Mouse (Mus musculus) stomach, embryonic 15.5 days (tissue): ENCODE data around the gene Zfp277. TPM values are rescaled to one million over a fixed set of nuclear protein-coding genes. Genes with fewer than 3 reads are reported as not detected.

ENCODE experiments used
- ATAC-seq: fragments of 200-750 bp; cut with Nextera tagmentation; 2 replicates; pipeline ENCODE4 v1.8.0; 2017; ENCODE audit warnings: low read depth, moderate number of reproducible peaks, moderate TSS enrichment; ENCODE audit not compliant: insufficient read depth, low FRiP score
- H3K27ac ChIP-seq: fragments of 300-500 bp; sonication (generic); 2 replicates; pipeline ENCODE4 v1.5.1; 2015; ENCODE audit warnings: mild to moderate bottlenecking, inconsistent platforms
- H3K27me3 ChIP-seq: fragments of 300-500 bp; sonication (generic); replicated peaks from 2 replicates; pipeline ENCODE4 v1.6.1; 2015; ENCODE audit warnings: inconsistent platforms
- H3K36me3 ChIP-seq: fragments of 300-500 bp; sonication (generic); 2 replicates; pipeline ENCODE4 v1.6.1; 2015; ENCODE audit warnings: inconsistent platforms
- H3K4me1 ChIP-seq: fragments of 300-500 bp; sonication (generic); 2 replicates; pipeline ENCODE4 v1.6.1; 2015; ENCODE audit warnings: inconsistent platforms
- H3K4me2 ChIP-seq: fragments of 300-500 bp; sonication (generic); 2 replicates; pipeline ENCODE4 v1.6.1; 2015; ENCODE audit warnings: mild to moderate bottlenecking, inconsistent platforms
- H3K4me3 ChIP-seq: fragments of 300-500 bp; sonication (generic); replicated peaks from 2 replicates; pipeline ENCODE4 v1.5.1; 2015; ENCODE audit warnings: inconsistent platforms
- H3K9ac ChIP-seq: fragments of 300-500 bp; sonication (generic); 2 replicates; pipeline ENCODE4 v1.6.1; 2015; ENCODE audit warnings: inconsistent platforms
- H3K9me3 ChIP-seq: fragments of 300-500 bp; sonication (generic); 2 replicates; pipeline ENCODE4 v1.6.1; 2016; ENCODE audit warnings: inconsistent platforms
- WGBS: fragments of 180-500 bp; shearing (Covaris S2); methylation state at CpG from one replicate; pipeline ENCODE4 v1.1.7; 2015; 5-methylcytosine and 5-hydroxymethylcytosine counted together
- polyA plus RNA-seq: library from polyadenylated mRNA; unstranded; fragments of >200 nt; fragmentation: Nextera tagmentation; extraction: Ambion mirVana; gene quantifications from 2 replicates; pipeline ENCODE4 v1.2.1, GENCODE M21; 2015

Gene Zfp277
- polyA plus RNA-seq, 1 experiment from 2014 or later, result 32.4 TPM

DNA sequence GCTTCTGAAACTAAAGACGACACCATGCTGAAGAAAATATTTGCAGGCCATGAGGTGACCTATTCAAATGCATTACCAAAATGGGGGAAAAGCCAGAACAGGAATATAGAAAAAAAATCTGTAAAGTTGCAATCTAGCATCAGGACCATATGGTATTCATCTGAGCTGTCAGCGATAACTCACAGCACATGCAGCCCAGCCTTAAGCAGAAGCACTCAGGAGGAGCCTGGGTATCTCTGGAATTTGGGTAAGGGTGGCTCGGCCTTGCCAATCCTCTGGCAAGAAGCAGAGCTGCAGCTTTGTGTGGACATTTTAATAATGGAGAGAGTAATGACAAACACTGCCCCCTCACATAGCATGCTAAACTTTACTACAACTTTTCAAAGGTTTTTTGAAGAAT, 15.7 kb downstream of the Zfp277 start:
- Histone ChIP-seq H3K4me1 (0 out of 2 replicates have a peak, but pooled peaks cover 3% of the 10 kb centered on the region), H3K9me3 (no peaks in the 10 kb centered on the region), H3K4me2 (no peak overlapping the region), H3K27me3 (no peaks in the 10 kb centered on the region), H3K27ac (no peak overlapping the region), H3K36me3 (no peaks in the 10 kb centered on the region), H3K4me3 (no peak overlapping the region), H3K9ac (no peak overlapping the region)
- WGBS, result 37% methylated on average over 3 of the region's 3 CpGs
- ATAC-seq, result no peak

DNA sequence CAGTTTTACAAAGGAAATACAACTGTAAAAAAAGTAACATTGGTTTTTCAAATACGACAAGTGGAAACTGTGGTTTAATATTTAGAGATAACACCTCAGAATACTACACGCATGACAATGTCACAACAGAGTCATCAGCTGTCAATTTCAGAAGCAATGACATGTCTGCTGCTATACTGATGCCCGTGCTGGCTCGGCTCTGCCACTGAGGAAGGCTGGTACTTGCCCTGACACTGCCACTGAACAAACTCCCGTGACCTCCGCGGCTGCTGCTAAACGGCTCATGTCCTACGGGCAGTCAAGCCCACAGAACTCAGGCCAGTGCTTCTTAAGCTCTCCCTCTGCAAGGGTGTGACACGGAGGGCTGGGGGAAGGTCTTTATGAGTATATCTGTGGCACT, 18.1 kb downstream of the Zfp277 start:
- H3K9ac ChIP-seq, result no peak overlapping the region
- 84% methylated on average over 10 of the region's 10 CpGs for WGBS

DNA sequence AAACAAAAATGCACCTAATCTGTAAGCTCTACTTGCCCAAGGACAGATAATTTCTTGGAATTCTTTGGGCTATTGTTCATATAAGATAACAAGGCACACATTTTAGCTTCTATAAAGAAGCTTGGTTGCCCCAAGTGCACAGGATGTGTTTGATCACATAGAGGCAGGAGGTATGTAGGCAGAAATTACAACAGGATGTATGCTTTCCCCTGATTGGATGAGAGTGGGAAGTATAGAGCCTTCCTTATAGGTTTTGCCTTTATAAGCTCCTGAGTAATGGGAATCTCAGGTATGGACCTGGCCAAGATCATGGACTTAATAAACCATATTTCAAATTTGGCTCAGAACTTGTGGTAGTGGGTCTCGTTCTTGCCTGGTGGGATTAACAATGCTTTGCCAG, 20.7 kb downstream of the Zfp277 start:
- H3K4me1 ChIP-seq, result no peaks in the 10 kb centered on the region
- H3K27ac ChIP-seq, result no peak overlapping the region
- no peaks in the 10 kb centered on the region for H3K36me3 ChIP-seq
- WGBS, result 93% methylated on average over 1 of the region's 1 CpGs
- H3K4me3 ChIP-seq, result no peak overlapping the region
- no peak for ATAC-seq
- no peaks in the 10 kb centered on the region for H3K27me3 ChIP-seq
- no peak overlapping the region for H3K9ac ChIP-seq
- no peaks in the 10 kb centered on the region for H3K9me3 ChIP-seq
- H3K4me2 ChIP-seq, result no peak overlapping the region

More for the DNA sequence above, 18.1 kb downstream of the Zfp277 start:
- H3K4me1 ChIP-seq, result 0 out of 2 replicates have a peak, but pooled peaks cover 3% of the 10 kb centered on the region
- H3K36me3 ChIP-seq, result no peaks in the 10 kb centered on the region
- no peak for ATAC-seq
- no peaks in the 10 kb centered on the region for H3K27me3 ChIP-seq
- no peak overlapping the region for H3K27ac ChIP-seq
- H3K4me3 ChIP-seq, result no peak overlapping the region
- H3K9me3 ChIP-seq, result no peaks in the 10 kb centered on the region
- H3K4me2 ChIP-seq, result no peak overlapping the region

DNA sequence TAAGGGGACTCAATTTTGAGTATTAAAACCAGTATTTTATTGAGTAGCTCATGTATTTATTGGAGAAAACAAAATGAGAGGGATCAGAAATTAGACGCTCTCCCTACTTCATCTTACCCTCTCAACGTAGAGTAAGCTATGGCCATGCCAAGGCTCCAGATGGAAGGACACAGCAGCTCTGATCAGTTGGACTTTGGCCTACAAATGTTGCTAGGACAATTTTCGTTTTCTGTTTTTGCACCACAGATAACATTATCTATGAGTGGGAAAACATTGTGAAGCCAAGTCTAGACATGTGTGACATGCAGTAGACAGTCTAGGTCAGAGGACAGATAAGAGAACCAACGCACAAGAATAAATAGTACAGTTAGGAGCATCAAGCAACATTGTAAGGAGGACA, 28.4 kb downstream of the Zfp277 start:
- ATAC-seq, result no peak
- H3K4me1 ChIP-seq, result no peaks in the 10 kb centered on the region
- no peak overlapping the region for H3K4me3 ChIP-seq
- no peak overlapping the region for H3K9ac ChIP-seq
- H3K36me3 ChIP-seq, result no peaks in the 10 kb centered on the region
- H3K4me2 ChIP-seq, result no peak overlapping the region
- no peaks in the 10 kb centered on the region for H3K27me3 ChIP-seq
- no peaks in the 10 kb centered on the region for H3K9me3 ChIP-seq
- no peak overlapping the region for H3K27ac ChIP-seq
- WGBS, result 82% methylated on average over 4 of the region's 4 CpGs

DNA sequence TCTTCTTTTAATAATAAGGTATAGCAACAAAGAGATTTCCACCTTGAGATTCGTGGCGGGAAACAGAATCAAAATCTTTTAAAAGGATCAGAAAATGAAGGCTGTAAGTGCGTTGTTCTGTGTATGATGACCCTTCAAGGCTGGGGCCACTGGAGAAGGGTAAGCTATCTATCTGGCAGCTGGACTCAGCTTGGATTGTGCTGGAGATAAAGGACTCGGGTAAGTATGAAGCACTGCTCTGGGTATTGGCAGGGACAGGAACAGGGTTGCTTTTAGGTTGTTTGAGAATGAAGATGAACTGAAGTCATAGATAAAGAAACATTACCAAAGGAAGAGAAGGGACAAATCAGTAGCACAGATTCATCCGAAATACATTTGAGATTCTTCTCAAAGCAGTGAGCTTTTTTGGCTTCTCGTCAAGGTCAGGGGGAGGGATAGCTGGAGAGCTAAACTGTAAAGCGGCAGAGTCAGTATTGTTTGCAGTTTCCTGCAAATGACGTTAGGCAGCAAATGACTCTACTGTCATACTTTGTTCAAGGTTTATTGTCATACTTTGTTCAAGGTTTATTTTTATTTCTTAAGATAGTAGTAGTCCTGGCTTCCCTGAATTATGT, 30.3 kb downstream of the Zfp277 start:
- Histone ChIP-seq H3K36me3 (no peaks in the 10 kb centered on the region), H3K4me2 (no peak overlapping the region), H3K4me3 (no peak overlapping the region), H3K9me3 (no peaks in the 10 kb centered on the region), H3K27ac (no peak overlapping the region), H3K4me1 (no peaks in the 10 kb centered on the region), H3K9ac (no peak overlapping the region), H3K27me3 (no peaks in the 10 kb centered on the region)
- 73% methylated on average over 8 of the region's 8 CpGs for WGBS
- ATAC-seq, result no peak

DNA sequence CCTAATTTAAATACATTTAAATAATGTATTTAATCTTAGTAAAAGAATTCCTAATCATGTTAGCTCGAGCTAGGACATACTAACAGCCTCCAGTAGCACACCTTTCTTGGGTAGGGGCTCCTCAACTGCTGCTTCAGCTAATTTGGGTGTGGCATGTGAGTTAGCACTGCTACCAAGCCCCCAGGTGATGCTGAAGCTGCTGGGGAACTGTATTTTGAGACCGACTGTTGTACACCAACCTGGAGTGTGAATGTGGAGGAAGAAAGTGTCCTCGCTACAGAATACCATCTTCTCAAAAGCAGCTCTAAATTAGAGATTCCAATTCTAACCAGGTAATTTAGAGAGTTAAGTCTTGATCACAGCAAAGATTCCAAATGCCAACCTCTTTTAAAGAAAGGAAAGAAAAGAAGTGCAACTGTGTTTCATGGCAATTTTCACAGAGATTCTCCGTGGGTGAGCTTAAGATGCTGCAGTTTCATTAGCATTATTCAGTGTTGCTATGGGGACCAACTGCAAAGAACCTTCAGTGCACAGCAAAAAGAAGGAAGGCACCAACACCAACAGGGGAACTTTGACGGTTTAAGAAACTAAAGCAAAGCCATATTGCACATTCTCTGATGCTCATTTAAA, 30.9 kb downstream of the Zfp277 start:
- H3K9me3 ChIP-seq, result no peaks in the 10 kb centered on the region
- no peak overlapping the region for H3K27ac ChIP-seq
- no peaks in the 10 kb centered on the region for H3K36me3 ChIP-seq
- no peak for ATAC-seq
- 69% methylated on average over 5 of the region's 5 CpGs for WGBS
- H3K4me3 ChIP-seq, result no peak overlapping the region
- no peaks in the 10 kb centered on the region for H3K27me3 ChIP-seq
- no peak overlapping the region for H3K4me2 ChIP-seq
- no peaks in the 10 kb centered on the region for H3K4me1 ChIP-seq
- no peak overlapping the region for H3K9ac ChIP-seq

DNA sequence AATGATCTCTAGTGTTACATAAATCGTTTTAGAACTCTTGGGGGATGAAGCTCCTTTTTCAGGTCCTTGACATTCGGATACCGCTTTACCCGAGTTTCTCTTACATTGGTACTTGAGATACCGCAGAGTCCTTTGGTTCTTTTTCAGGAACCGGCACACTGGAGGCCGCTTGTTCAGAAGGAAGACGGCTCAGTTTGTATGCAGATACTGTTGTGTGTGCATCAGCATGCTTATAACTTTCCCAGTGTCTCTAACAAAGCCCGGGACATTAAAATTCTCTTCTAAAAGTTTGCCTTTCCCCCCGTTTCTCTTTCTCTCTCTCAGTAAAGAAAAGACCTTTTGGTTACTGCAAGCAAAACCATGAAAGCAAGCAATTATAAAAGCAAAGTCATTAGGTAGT, 45.9 kb downstream of the Zfp277 start:
- Histone ChIP-seq H3K4me2 (no peak overlapping the region), H3K27me3 (no peaks in the 10 kb centered on the region), H3K9me3 (no peaks in the 10 kb centered on the region), H3K36me3 (no peaks in the 10 kb centered on the region; the same call in 1 of the 2 replicates), H3K4me3 (no peak overlapping the region), H3K27ac (no peak overlapping the region), H3K9ac (no peak overlapping the region), H3K4me1 (no peaks in the 10 kb centered on the region)
- ATAC-seq, result no peak
- WGBS, result 91% methylated on average over 10 of the region's 10 CpGs

DNA sequence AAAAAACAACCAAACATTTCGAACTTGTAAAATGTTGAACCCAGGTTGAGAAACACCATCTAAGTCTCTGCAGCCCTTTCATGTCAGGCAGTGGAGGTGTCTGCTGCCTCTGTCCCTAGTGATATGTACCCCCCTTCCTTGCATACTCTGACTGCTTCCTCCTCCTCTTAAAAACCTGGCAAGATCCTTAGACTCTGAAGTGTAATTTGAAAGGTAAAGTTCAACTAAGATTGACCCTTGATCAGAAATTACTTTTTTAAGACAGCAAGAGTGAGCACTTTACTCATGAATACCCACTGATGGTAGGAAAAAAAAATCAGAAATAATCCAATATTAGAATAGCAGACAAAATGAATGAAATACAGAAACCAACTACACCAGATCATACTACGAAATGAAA, 46.3 kb downstream of the Zfp277 start:
- ATAC-seq, result no peak
- no peaks in the 10 kb centered on the region; the same call in 1 of the 2 replicates for H3K36me3 ChIP-seq

DNA sequence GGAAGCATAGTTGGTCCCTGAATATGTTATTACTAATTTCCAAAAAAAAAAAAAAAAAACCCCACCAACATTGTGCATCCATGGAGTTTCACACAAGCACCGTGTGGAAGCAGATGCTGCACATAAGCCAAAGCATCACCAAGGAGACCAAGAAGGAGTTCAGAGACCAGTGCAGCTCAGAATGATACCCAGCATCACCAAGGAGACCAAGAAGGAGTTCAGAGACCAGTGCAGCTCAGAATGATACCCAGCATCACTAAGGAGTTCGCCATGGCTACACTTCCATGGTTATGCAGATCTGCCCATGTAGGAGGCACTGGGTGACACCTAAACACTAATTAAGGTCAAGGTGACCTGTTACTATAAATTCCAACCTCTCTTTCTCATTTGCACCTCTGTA, 46.8 kb downstream of the Zfp277 start:
- Histone ChIP-seq H3K9ac (no peak overlapping the region), H3K4me3 (no peak overlapping the region), H3K27me3 (no peaks in the 10 kb centered on the region), H3K9me3 (no peaks in the 10 kb centered on the region), H3K4me2 (no peak overlapping the region), H3K4me1 (no peaks in the 10 kb centered on the region), H3K27ac (no peak overlapping the region), H3K36me3 (no peaks in the 10 kb centered on the region; the same call in 1 of the 2 replicates)
- 89% methylated on average over 2 of the region's 2 CpGs for WGBS
- ATAC-seq, result no peak

More for the DNA sequence above, 46.3 kb downstream of the Zfp277 start:
- Histone ChIP-seq H3K4me3 (no peak overlapping the region), H3K27me3 (no peaks in the 10 kb centered on the region), H3K27ac (no peak overlapping the region), H3K4me1 (no peaks in the 10 kb centered on the region), H3K4me2 (no peak overlapping the region), H3K9me3 (no peaks in the 10 kb centered on the region), H3K9ac (no peak overlapping the region)
- WGBS, result 89% methylated on average over 2 of the region's 2 CpGs

DNA sequence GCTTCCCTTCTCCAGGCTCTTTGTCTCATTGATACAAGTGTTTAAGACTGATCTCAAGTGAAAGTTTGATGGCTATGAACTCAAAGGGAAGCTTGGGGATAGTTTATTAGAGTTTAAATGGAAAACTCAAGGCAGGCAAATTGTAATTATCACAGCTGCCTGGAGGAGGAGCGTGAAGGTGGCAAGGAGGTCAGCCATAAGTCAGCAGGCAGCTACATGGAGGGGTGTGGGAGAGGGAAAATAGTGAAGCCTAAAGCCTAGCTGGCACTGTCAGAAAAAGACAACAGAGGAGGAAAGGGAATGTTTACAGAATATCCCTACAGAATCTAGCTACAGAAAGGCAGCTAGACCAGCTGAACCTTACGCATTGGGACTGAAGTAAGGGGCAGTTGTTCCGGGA, 52.8 kb downstream of the Zfp277 start:
- Histone ChIP-seq H3K9me3 (no peaks in the 10 kb centered on the region), H3K4me3 (no peak overlapping the region), H3K9ac (no peak overlapping the region), H3K27ac (no peak overlapping the region), H3K27me3 (no peaks in the 10 kb centered on the region), H3K4me2 (no peak overlapping the region), H3K4me1 (no peaks in the 10 kb centered on the region), H3K36me3 (no peaks in the 10 kb centered on the region)
- ATAC-seq, result no peak
- WGBS, result 62% methylated on average over 3 of the region's 3 CpGs

DNA sequence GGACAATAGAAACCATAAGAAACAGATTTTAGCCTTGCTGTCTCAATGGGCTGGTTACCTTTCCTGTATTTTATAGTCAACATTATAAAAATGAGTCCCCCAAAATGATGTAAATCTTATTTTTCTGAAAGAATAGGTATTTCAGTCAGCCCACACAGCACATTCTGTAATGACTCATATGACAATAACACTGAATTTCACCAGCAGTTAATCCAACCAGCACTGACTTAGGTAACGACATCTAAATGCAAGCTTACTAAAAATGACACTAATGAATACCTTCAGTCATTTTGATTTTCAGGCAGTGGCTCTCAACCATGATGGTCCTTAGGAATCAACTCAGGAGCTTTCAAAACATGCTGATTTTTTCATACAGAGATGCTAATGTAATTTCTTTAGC, 54.4 kb downstream of the Zfp277 start:
- ATAC-seq, result no peak
- Histone ChIP-seq H3K27ac (no peak overlapping the region), H3K9ac (no peak overlapping the region), H3K36me3 (no peaks in the 10 kb centered on the region), H3K4me3 (no peak overlapping the region), H3K9me3 (no peaks in the 10 kb centered on the region), H3K4me2 (no peak overlapping the region), H3K27me3 (no peaks in the 10 kb centered on the region), H3K4me1 (no peaks in the 10 kb centered on the region)
- 88% methylated on average over 1 of the region's 1 CpGs for WGBS

DNA sequence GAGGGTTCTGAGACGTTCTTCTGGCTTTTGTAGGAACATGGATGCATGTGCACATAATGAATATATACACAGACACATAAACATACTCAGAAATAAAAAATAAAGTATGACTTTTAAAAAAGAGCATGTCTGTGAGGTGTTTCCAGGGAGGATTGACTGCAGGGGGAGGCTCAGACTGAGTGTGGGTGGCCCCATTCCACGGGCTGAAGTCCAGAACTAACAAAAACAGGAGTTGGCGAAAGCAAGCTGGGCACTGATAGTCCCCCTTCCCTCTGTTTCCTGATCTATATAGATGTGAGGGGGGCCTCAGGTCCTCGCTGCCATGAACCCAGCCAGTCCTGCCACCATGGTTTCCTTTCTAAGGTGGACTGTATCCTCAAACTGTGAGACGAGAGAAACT, 57.9 kb downstream of the Zfp277 start:
- H3K9ac ChIP-seq, result no peak overlapping the region
- H3K4me1 ChIP-seq, result no peaks in the 10 kb centered on the region
- H3K4me2 ChIP-seq, result no peak overlapping the region
- H3K36me3 ChIP-seq, result no peaks in the 10 kb centered on the region
- no peaks in the 10 kb centered on the region for H3K27me3 ChIP-seq
- no peak overlapping the region for H3K27ac ChIP-seq
- H3K4me3 ChIP-seq, result no peak overlapping the region
- no peaks in the 10 kb centered on the region for H3K9me3 ChIP-seq
- 64% methylated on average over 5 of the region's 5 CpGs for WGBS
- ATAC-seq, result no peak
